Mouse (Mus musculus) heart, adult 11 months (tissue): Measurements from ENCODE around the gene Klhl1.

Source experiments
- DNase-seq: peaks from one replicate; pipeline ENCODE4 v3.0.0; 2022

Klhl1 gene

GRCm38 (mm10) chr14:96518954-96519682, at the start of gene Klhl1:
Gene Klhl1 (minus strand): TSS chr14:96519102.
- no peak for DNase-seq

GRCm38 (mm10) chr14:96553668-96554067, 34.8 kb upstream of the Klhl1 start:
- DNase-seq = no peak

GRCm38 (mm10) chr14:96518151-96518953, 550 bp downstream of the Klhl1 start:
- peak; percentile 83 for DNase-seq

GRCm38 (mm10) chr14:96517727-96518126, 1.2 kb downstream of the Klhl1 start:
- DNase-seq = peak; percentile 28

GRCm38 (mm10) chr14:96499936-96500335, 19.0 kb downstream of the Klhl1 start:
- no peak for DNase-seq

GRCm38 (mm10) chr14:96471812-96472211, 47.1 kb downstream of the Klhl1 start:
- no peak for DNase-seq

- DNase-seq = no peak
Observed at GRCm38 (mm10) chr14:96471336-96471735, 47.6 kb downstream of the Klhl1 start.

GRCm38 (mm10) chr14:96461756-96462155, 57.1 kb downstream of the Klhl1 start:
- DNase-seq = no peak

GRCm38 (mm10) chr14:96392032-96392737, 126.7 kb downstream of the Klhl1 start:
- DNase-seq = no peak

- DNase-seq = no peak
Observed at GRCm38 (mm10) chr14:96362727-96363126, 156.2 kb downstream of the Klhl1 start.

GRCm38 (mm10) chr14:96348220-96348619, 170.7 kb downstream of the Klhl1 start:
- no peak for DNase-seq

GRCm38 (mm10) chr14:96331069-96331468, 187.8 kb downstream of the Klhl1 start:
- DNase-seq = peak; percentile 30

- DNase-seq = no peak
Observed at GRCm38 (mm10) chr14:96217805-96218441, 301.0 kb downstream of the Klhl1 start.

- peak; percentile 90 for DNase-seq
Observed at GRCm38 (mm10) chr14:96194795-96195194, 324.1 kb downstream of the Klhl1 start.

- DNase-seq = no peak
Observed at GRCm38 (mm10) chr14:96174546-96174945, 344.4 kb downstream of the Klhl1 start.

GRCm38 (mm10) chr14:96143137-96143536, 375.8 kb downstream of the Klhl1 start:
- DNase-seq = no peak

GRCm38 (mm10) chr14:96140246-96140645, 378.7 kb downstream of the Klhl1 start:
- no peak for DNase-seq

GRCm38 (mm10) chr14:96107396-96107795, 411.5 kb downstream of the Klhl1 start:
- DNase-seq = peak; percentile 88

- no peak for DNase-seq
Observed at GRCm38 (mm10) chr14:96081681-96082207, 437.2 kb downstream of the Klhl1 start.

- DNase-seq = no peak
Observed at GRCm38 (mm10) chr14:96065884-96066283, 453.0 kb downstream of the Klhl1 start.
